Mouse (Mus musculus) C2C12 (cell line): ENCODE results near the gene Vamp4.

ENCODE experiments used
- CEBPB ChIP-seq: IDR thresholded peaks from one replicate; pipeline ENCODE4 v1.6.1; 2011; ENCODE audit warnings: low read depth, mild to moderate bottlenecking, control low read depth, moderate library complexity
- CTCF ChIP-seq: IDR thresholded peaks from one replicate; pipeline ENCODE4 v1.5.1; 2011; ENCODE audit not compliant: control insufficient read depth, insufficient read depth, insufficient read length
- MAX ChIP-seq: IDR thresholded peaks from one replicate; pipeline ENCODE4 v1.6.1; 2011; ENCODE audit warnings: mild to moderate bottlenecking, control low read depth
- MYOD1 ChIP-seq: IDR thresholded peaks from one replicate; pipeline ENCODE4 v1.6.1; 2011; ENCODE audit warnings: low read depth; ENCODE audit not compliant: control insufficient read depth, insufficient read length

DNA sequence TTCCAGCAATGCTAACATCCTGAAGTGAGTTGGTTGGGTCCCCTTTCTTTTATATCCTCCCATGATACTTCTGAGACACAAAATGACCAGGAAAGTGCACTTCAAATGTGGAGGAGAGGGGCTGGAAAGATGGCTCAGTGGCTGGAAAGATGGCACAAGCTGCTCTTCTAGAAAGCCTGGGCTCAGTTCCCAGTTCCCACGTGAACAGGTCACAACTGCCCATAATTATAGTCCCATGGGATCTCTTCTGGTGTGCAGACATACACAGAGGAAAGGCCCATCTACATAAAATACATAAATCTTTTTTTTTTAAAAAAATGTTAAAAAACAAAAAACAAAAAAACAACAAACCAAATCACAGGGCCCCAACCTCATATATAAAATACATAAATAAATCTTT, 27.1 kb upstream of the Vamp4 start:
- no peak for TF ChIP-seq CTCF
- TF ChIP-seq MYOD1: no peak
- no peak for TF ChIP-seq CEBPB
- TF ChIP-seq MAX: no peak
